Mouse (Mus musculus) hindbrain, embryonic 15.5 days (tissue): Measurements from ENCODE around the gene Tspan9. TPM values are rescaled to one million over a fixed set of nuclear protein-coding genes. Genes with fewer than 3 reads are reported as not detected.

ENCODE experiments used
- ATAC-seq: fragments of 200-750 bp; cut with Nextera tagmentation; 2 replicates; pipeline ENCODE4 v1.8.0; 2017; ENCODE audit warnings: low read depth, moderate number of reproducible peaks, moderate TSS enrichment; ENCODE audit not compliant: low FRiP score
- H3K27ac ChIP-seq: fragments of 300-500 bp; sonication (generic); replicated peaks from 2 replicates; pipeline ENCODE4 v1.5.1; 2015; ENCODE audit warnings: mild to moderate bottlenecking, inconsistent platforms
- H3K27me3 ChIP-seq: fragments of 300-500 bp; sonication (generic); 2 replicates; pipeline ENCODE4 v1.6.1; 2015; ENCODE audit warnings: control low read depth, inconsistent platforms
- H3K36me3 ChIP-seq: fragments of 300-500 bp; sonication (generic); 2 replicates; pipeline ENCODE4 v1.6.1; 2015; ENCODE audit warnings: control low read depth, inconsistent platforms
- H3K4me1 ChIP-seq: fragments of 300-500 bp; sonication (generic); replicated peaks from 2 replicates; pipeline ENCODE4 v1.6.1; 2015; ENCODE audit warnings: control low read depth, inconsistent platforms
- H3K4me2 ChIP-seq: fragments of 300-500 bp; sonication (generic); 2 replicates; pipeline ENCODE4 v1.6.1; 2015; ENCODE audit warnings: moderate library complexity, mild to moderate bottlenecking, inconsistent platforms
- H3K4me3 ChIP-seq: fragments of 300-500 bp; sonication (generic); 2 replicates; pipeline ENCODE4 v1.5.1; 2015; ENCODE audit warnings: mild to moderate bottlenecking, inconsistent platforms
- H3K9ac ChIP-seq: fragments of 300-500 bp; sonication (generic); 2 replicates; pipeline ENCODE4 v1.6.1; 2015; ENCODE audit warnings: inconsistent platforms
- H3K9me3 ChIP-seq: fragments of 300-500 bp; sonication (generic); 2 replicates; pipeline ENCODE4 v1.6.1; 2016; ENCODE audit warnings: control low read depth, inconsistent platforms
- WGBS: fragments of 180-500 bp; shearing (Covaris S2); methylation state at CpG from one replicate; pipeline ENCODE4 v1.1.7; 2015; 5-methylcytosine and 5-hydroxymethylcytosine counted together
- polyA plus RNA-seq: library from polyadenylated mRNA; unstranded; fragments of >200 nt; fragmentation: Nextera tagmentation; extraction: Ambion mirVana; gene quantifications from 2 replicates; pipeline ENCODE4 v1.2.1, GENCODE M21; 2015

Tspan9 gene
- polyA plus RNA-seq, 1 experiment from 2014 or later = 54.4 TPM

GRCm38 (mm10) chr6:128062216-128062615 lies 81.2 kb downstream of the Tspan9 start:
- 94% methylated on average over 13 of the region's 13 CpGs for WGBS
- Histone ChIP-seq H3K4me2 (no peak overlapping the region), H3K27ac (no peak overlapping the region), H3K9me3 (no peaks in the 10 kb centered on the region), H3K27me3 (no peaks in the 10 kb centered on the region), H3K4me1 (peaks cover 28% of the 10 kb centered on the region), H3K36me3 (no peaks in the 10 kb centered on the region), H3K4me3 (no peak overlapping the region), H3K9ac (no peak overlapping the region)
- ATAC-seq = no peak

GRCm38 (mm10) chr6:128061342-128061741 lies 82.1 kb downstream of the Tspan9 start:
- Histone ChIP-seq H3K9me3 (no peaks in the 10 kb centered on the region), H3K4me3 (no peak overlapping the region), H3K36me3 (no peaks in the 10 kb centered on the region), H3K27ac (no peak overlapping the region), H3K4me2 (no peak overlapping the region), H3K4me1 (peaks cover 28% of the 10 kb centered on the region), H3K9ac (no peak overlapping the region), H3K27me3 (no peaks in the 10 kb centered on the region)
- no peak for ATAC-seq
- WGBS = 83% methylated on average over 5 of the region's 5 CpGs

- Histone ChIP-seq H3K27me3 (no peaks in the 10 kb centered on the region), H3K36me3 (no peaks in the 10 kb centered on the region), H3K4me3 (no peak overlapping the region), H3K4me1 (peaks cover 16% of the 10 kb centered on the region), H3K27ac (peak overlapping the region; percentile 30; the same call in 1 of the 2 replicates), H3K4me2 (peak overlapping the region; percentile 37), H3K9me3 (no peaks in the 10 kb centered on the region), H3K9ac (0 out of 2 replicates have a peak overlapping the region, but pooled peaks have one; percentile 8)
- 27% methylated on average over 9 of the region's 9 CpGs for WGBS
- peak; percentile 31 for ATAC-seq
Observed at GRCm38 (mm10) chr6:128058570-128058969, 84.8 kb downstream of the Tspan9 start.

- peak; percentile 49 for ATAC-seq
- Histone ChIP-seq H3K9ac (no peak overlapping the region), H3K4me3 (no peak overlapping the region), H3K9me3 (no peaks in the 10 kb centered on the region), H3K4me1 (peaks cover 16% of the 10 kb centered on the region), H3K4me2 (peak overlapping the region; percentile 37), H3K27me3 (no peaks in the 10 kb centered on the region), H3K36me3 (no peaks in the 10 kb centered on the region), H3K27ac (peak overlapping the region; percentile 30; the same call in 1 of the 2 replicates)
- WGBS = 22% methylated on average over 7 of the region's 7 CpGs
Observed at GRCm38 (mm10) chr6:128058157-128058556, 85.2 kb downstream of the Tspan9 start.

GRCm38 (mm10) chr6:128053000-128053732 lies 90.2 kb downstream of the Tspan9 start:
- Histone ChIP-seq H3K4me3 (no peak overlapping the region), H3K27me3 (no peaks in the 10 kb centered on the region), H3K27ac (no peak overlapping the region), H3K4me1 (peaks cover 13% of the 10 kb centered on the region), H3K4me2 (no peak overlapping the region), H3K9me3 (no peaks in the 10 kb centered on the region), H3K36me3 (no peaks in the 10 kb centered on the region), H3K9ac (no peak overlapping the region)
- no peak for ATAC-seq
- 60% methylated on average over 10 of the region's 10 CpGs for WGBS

- no peak for ATAC-seq
Observed at GRCm38 (mm10) chr6:128047671-128048070, 95.7 kb downstream of the Tspan9 start.

GRCm38 (mm10) chr6:128047239-128047638 lies 96.2 kb downstream of the Tspan9 start:
- 88% methylated on average over 8 of the region's 8 CpGs for WGBS
- Histone ChIP-seq H3K4me2 (no peak overlapping the region), H3K27me3 (no peaks in the 10 kb centered on the region), H3K36me3 (no peaks in the 10 kb centered on the region), H3K9ac (no peak overlapping the region), H3K27ac (no peak overlapping the region), H3K4me1 (peaks cover 8% of the 10 kb centered on the region), H3K4me3 (no peak overlapping the region), H3K9me3 (no peaks in the 10 kb centered on the region)
- ATAC-seq = no peak

More at GRCm38 (mm10) chr6:128047671-128048070, 95.7 kb downstream of the Tspan9 start:
- Histone ChIP-seq H3K27me3 (no peaks in the 10 kb centered on the region), H3K4me1 (peaks cover 7% of the 10 kb centered on the region), H3K4me2 (no peak overlapping the region), H3K4me3 (no peak overlapping the region), H3K36me3 (no peaks in the 10 kb centered on the region), H3K27ac (no peak overlapping the region), H3K9me3 (no peaks in the 10 kb centered on the region), H3K9ac (no peak overlapping the region)
- 57% methylated on average over 7 of the region's 7 CpGs for WGBS

- Histone ChIP-seq H3K27ac (no peak overlapping the region), H3K9me3 (no peaks in the 10 kb centered on the region), H3K4me1 (peaks cover 10% of the 10 kb centered on the region), H3K27me3 (no peaks in the 10 kb centered on the region), H3K4me3 (no peak overlapping the region), H3K9ac (no peak overlapping the region), H3K4me2 (no peak overlapping the region), H3K36me3 (no peaks in the 10 kb centered on the region)
- 85% methylated on average over 6 of the region's 6 CpGs for WGBS
- no peak for ATAC-seq
Observed at GRCm38 (mm10) chr6:128046799-128047198, 96.6 kb downstream of the Tspan9 start.

- Histone ChIP-seq H3K4me3 (no peak overlapping the region), H3K9me3 (no peaks in the 10 kb centered on the region), H3K36me3 (no peaks in the 10 kb centered on the region), H3K4me2 (no peak overlapping the region), H3K4me1 (peaks cover 10% of the 10 kb centered on the region), H3K9ac (no peak overlapping the region), H3K27ac (no peak overlapping the region), H3K27me3 (no peaks in the 10 kb centered on the region)
- WGBS = 64% methylated on average over 10 of the region's 10 CpGs
- no peak for ATAC-seq
Observed at GRCm38 (mm10) chr6:128044691-128045090, 98.7 kb downstream of the Tspan9 start.

GRCm38 (mm10) chr6:128043486-128043885 lies 99.9 kb downstream of the Tspan9 start:
- Histone ChIP-seq H3K4me1 (peaks cover 10% of the 10 kb centered on the region), H3K27ac (no peak overlapping the region), H3K4me3 (no peak overlapping the region), H3K4me2 (no peak overlapping the region), H3K9me3 (no peaks in the 10 kb centered on the region), H3K36me3 (no peaks in the 10 kb centered on the region), H3K27me3 (no peaks in the 10 kb centered on the region), H3K9ac (no peak overlapping the region)
- 72% methylated on average over 6 of the region's 6 CpGs for WGBS
- ATAC-seq = no peak

GRCm38 (mm10) chr6:128041836-128042235 lies 101.6 kb downstream of the Tspan9 start:
- ATAC-seq = no peak
- Histone ChIP-seq H3K27me3 (no peaks in the 10 kb centered on the region), H3K36me3 (no peaks in the 10 kb centered on the region), H3K27ac (no peak overlapping the region), H3K4me1 (peaks cover 10% of the 10 kb centered on the region), H3K9me3 (no peaks in the 10 kb centered on the region), H3K9ac (no peak overlapping the region), H3K4me3 (no peak overlapping the region), H3K4me2 (no peak overlapping the region)
- 49% methylated on average over 6 of the region's 6 CpGs for WGBS

GRCm38 (mm10) chr6:128039077-128039766 lies 104.2 kb downstream of the Tspan9 start:
- H3K9ac ChIP-seq = no peak overlapping the region
- ATAC-seq = no peak
- 83% methylated on average over 9 of the region's 9 CpGs for WGBS
- H3K36me3 ChIP-seq = no peaks in the 10 kb centered on the region
- no peak overlapping the region for H3K4me3 ChIP-seq
- no peak overlapping the region for H3K4me2 ChIP-seq
- no peaks in the 10 kb centered on the region for H3K9me3 ChIP-seq
- peaks cover 32% of the 10 kb centered on the region for H3K4me1 ChIP-seq
- no peak overlapping the region for H3K27ac ChIP-seq
- H3K27me3 ChIP-seq = no peaks in the 10 kb centered on the region
